Mouse (Mus musculus): ENCODE data around the gene Rtp2. TPM values are rescaled to one million over a fixed set of nuclear protein-coding genes. Genes with fewer than 3 reads are reported as not detected.

Gene Rtp2
- polyA plus RNA-seq, 1 experiment from 2014 or later = not detected

DNA sequence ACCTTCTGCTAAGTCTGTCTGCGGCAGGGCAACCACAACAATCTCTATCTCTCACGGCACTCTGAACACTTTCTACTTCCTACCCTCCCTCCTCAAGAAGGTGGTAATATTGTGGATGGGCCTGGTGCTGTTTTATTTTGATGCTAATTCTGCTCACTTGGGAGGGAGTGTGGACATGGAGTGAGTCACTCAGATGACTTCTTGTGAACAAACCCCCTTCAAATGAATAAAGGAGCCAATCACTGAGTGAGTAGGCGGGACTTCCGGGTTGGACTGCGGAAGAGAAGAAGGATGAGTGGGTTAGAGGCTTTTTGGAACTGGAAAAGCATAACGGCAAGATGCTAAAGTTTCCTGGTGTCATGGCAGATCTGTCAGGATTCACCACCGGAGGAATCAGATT is 30.8 kb downstream of the Rtp2 start:
- H3K36me3 ChIP-seq (ENCODE audit: control insufficient read depth, insufficient read depth, low read length) = no peaks in the 10 kb centered on the region
- no peaks in the 10 kb centered on the region; the same call in 1 of the 2 replicates for H3K4me1 ChIP-seq (replicated peaks; ENCODE audit: control insufficient read depth, insufficient read depth, low read length)
- DNase-seq (ENCODE audit: low spot score) = no peak
- no peak overlapping the region for H3K4me3 ChIP-seq (ENCODE audit: low read depth, low read length)
- no peak overlapping the region for H3K9ac ChIP-seq (ENCODE audit: low read depth, low read length)
- H3K27me3 ChIP-seq (ENCODE audit: control insufficient read depth, insufficient read depth, low read length) = no peaks in the 10 kb centered on the region
- H3K9me3 ChIP-seq (ENCODE audit: control insufficient read depth, low read length) = no peaks in the 10 kb centered on the region
- H3K4me2 ChIP-seq (replicated peaks; ENCODE audit: low read depth, low read length) = no peak overlapping the region
- H3K27ac ChIP-seq (ENCODE audit: low read depth, low read length) = no peak overlapping the region
- 91% methylated on average over 7 of the region's 7 CpGs for WGBS
- ATAC-seq (ENCODE audit: low FRiP score) = no peak

- WGBS = 77% methylated on average over 4 of the region's 4 CpGs
- Histone ChIP-seq H3K27me3 (ENCODE audit: control insufficient read depth, insufficient read depth, low read length) (no peaks in the 10 kb centered on the region), H3K27ac (ENCODE audit: low read depth, low read length) (no peak overlapping the region), H3K9me3 (ENCODE audit: control insufficient read depth, low read length) (no peaks in the 10 kb centered on the region), H3K4me3 (ENCODE audit: low read depth, low read length) (no peak overlapping the region), H3K4me2 (replicated peaks; ENCODE audit: low read depth, low read length) (no peak overlapping the region), H3K36me3 (ENCODE audit: control insufficient read depth, insufficient read depth, low read length) (no peaks in the 10 kb centered on the region), H3K9ac (ENCODE audit: low read depth, low read length) (no peak overlapping the region), H3K4me1 (replicated peaks; ENCODE audit: control insufficient read depth, insufficient read depth, low read length) (no peaks in the 10 kb centered on the region; the same call in 1 of the 2 replicates)
- no peak for DNase-seq (ENCODE audit: low spot score)
- no peak for ATAC-seq (ENCODE audit: low FRiP score)
Measured at GRCm38 (mm10) chr16:23900061-23900460, 32.1 kb downstream of the Rtp2 start.

GRCm38 (mm10) chr16:23898840-23899239 is 33.4 kb downstream of the Rtp2 start:
- H3K4me2 ChIP-seq (replicated peaks; ENCODE audit: low read depth, low read length) = peak overlapping the region; percentile 6; the same call in 1 of the 2 replicates
- 14% methylated on average over 12 of the region's 12 CpGs for WGBS
- peak; percentile 92 for DNase-seq (ENCODE audit: low spot score)
- no peak overlapping the region for H3K9ac ChIP-seq (ENCODE audit: low read depth, low read length)
- H3K4me3 ChIP-seq (ENCODE audit: low read depth, low read length) = no peak overlapping the region
- H3K9me3 ChIP-seq (ENCODE audit: control insufficient read depth, low read length) = no peaks in the 10 kb centered on the region
- no peaks in the 10 kb centered on the region for H3K27me3 ChIP-seq (ENCODE audit: control insufficient read depth, insufficient read depth, low read length)
- H3K27ac ChIP-seq (ENCODE audit: low read depth, low read length) = no peak overlapping the region
- H3K4me1 ChIP-seq (replicated peaks; ENCODE audit: control insufficient read depth, insufficient read depth, low read length) = no peaks in the 10 kb centered on the region; the same call in 1 of the 2 replicates
- peak; percentile 73 for ATAC-seq (ENCODE audit: low FRiP score)
- no peaks in the 10 kb centered on the region for H3K36me3 ChIP-seq (ENCODE audit: control insufficient read depth, insufficient read depth, low read length)

GRCm38 (mm10) chr16:23897984-23898586 is 34.1 kb downstream of the Rtp2 start:
- 18% methylated on average over 15 of the region's 15 CpGs for WGBS
- Histone ChIP-seq H3K4me1 (replicated peaks; ENCODE audit: control insufficient read depth, insufficient read depth, low read length) (no peaks in the 10 kb centered on the region; the same call in 1 of the 2 replicates), H3K9ac (ENCODE audit: low read depth, low read length) (peak overlapping the region; percentile 29), H3K27me3 (ENCODE audit: control insufficient read depth, insufficient read depth, low read length) (no peaks in the 10 kb centered on the region), H3K36me3 (ENCODE audit: control insufficient read depth, insufficient read depth, low read length) (no peaks in the 10 kb centered on the region), H3K4me3 (ENCODE audit: low read depth, low read length) (no peak overlapping the region), H3K9me3 (ENCODE audit: control insufficient read depth, low read length) (no peaks in the 10 kb centered on the region), H3K4me2 (replicated peaks; ENCODE audit: low read depth, low read length) (peak overlapping the region; percentile 25), H3K27ac (ENCODE audit: low read depth, low read length) (no peak overlapping the region)
- peak; percentile 85 for ATAC-seq (ENCODE audit: low FRiP score)
- peak; percentile 79 for DNase-seq (ENCODE audit: low spot score)

DNA sequence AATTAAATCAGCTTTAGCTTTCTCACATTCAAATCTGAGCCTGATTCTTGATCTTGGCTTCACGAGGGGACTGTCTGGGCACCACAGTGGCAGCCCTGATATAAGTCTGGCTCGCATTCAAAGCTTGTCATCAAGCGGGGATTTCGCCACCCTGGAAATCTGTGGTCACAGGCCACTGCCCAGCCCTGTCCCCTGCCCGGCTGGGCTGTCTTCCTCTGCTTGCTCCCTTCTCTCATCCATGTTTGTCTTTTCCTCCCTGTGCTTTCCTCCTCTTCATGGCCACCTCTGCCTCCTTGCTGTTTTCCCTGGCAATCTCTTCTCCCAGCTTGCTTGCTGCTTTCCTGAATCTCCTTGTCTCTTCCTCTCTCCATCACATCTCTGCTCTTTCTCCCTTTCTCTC is 34.7 kb downstream of the Rtp2 start:
- H3K4me3 ChIP-seq (ENCODE audit: low read depth, low read length) = no peak overlapping the region
- H3K9me3 ChIP-seq (ENCODE audit: control insufficient read depth, low read length) = no peaks in the 10 kb centered on the region
- WGBS = 59% methylated on average over 5 of the region's 5 CpGs
- ATAC-seq (ENCODE audit: low FRiP score) (peak; percentile 8; the same call in 1 of the 2 replicates), DNase-seq (ENCODE audit: low spot score) (no peak)
- no peaks in the 10 kb centered on the region for H3K27me3 ChIP-seq (ENCODE audit: control insufficient read depth, insufficient read depth, low read length)
- no peaks in the 10 kb centered on the region; the same call in 1 of the 2 replicates for H3K4me1 ChIP-seq (replicated peaks; ENCODE audit: control insufficient read depth, insufficient read depth, low read length)
- no peaks in the 10 kb centered on the region for H3K36me3 ChIP-seq (ENCODE audit: control insufficient read depth, insufficient read depth, low read length)
- no peak overlapping the region for H3K27ac ChIP-seq (ENCODE audit: low read depth, low read length)
- H3K4me2 ChIP-seq (replicated peaks; ENCODE audit: low read depth, low read length) = no peak overlapping the region
- no peak overlapping the region for H3K9ac ChIP-seq (ENCODE audit: low read depth, low read length)

DNA sequence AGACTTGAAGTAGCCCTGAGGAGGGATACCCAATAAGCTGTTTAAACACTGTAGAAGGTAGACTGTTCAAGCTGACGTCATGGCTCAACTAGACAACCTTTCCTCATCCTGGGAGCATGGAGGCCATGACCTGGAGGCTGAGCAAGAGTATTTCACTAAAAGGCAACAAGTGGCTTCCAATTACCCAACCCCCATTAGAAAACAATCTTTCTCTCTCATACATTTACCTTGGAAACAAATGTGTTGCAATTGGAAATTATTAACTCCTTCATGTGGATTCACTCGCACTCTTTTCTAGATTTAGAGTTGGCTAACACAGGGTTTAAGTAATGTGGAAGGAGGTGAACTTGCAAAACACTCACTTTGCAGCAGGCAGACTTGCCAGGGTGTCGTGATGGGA is 37.1 kb downstream of the Rtp2 start:
- H3K4me1 ChIP-seq (replicated peaks; ENCODE audit: control insufficient read depth, insufficient read depth, low read length) = peaks cover 3% of the 10 kb centered on the region
- DNase-seq (ENCODE audit: low spot score) (no peak), ATAC-seq (ENCODE audit: low FRiP score) (no peak)
- H3K9me3 ChIP-seq (ENCODE audit: control insufficient read depth, low read length) = no peaks in the 10 kb centered on the region
- H3K9ac ChIP-seq (ENCODE audit: low read depth, low read length) = no peak overlapping the region
- no peak overlapping the region for H3K4me2 ChIP-seq (replicated peaks; ENCODE audit: low read depth, low read length)
- no peak overlapping the region for H3K27ac ChIP-seq (ENCODE audit: low read depth, low read length)
- no peak overlapping the region for H3K4me3 ChIP-seq (ENCODE audit: low read depth, low read length)
- H3K36me3 ChIP-seq (ENCODE audit: control insufficient read depth, insufficient read depth, low read length) = no peaks in the 10 kb centered on the region
- H3K27me3 ChIP-seq (ENCODE audit: control insufficient read depth, insufficient read depth, low read length) = peaks cover 7% of the 10 kb centered on the region
- 85% methylated on average over 3 of the region's 3 CpGs for WGBS

- WGBS = 4% methylated on average over 26 of the region's 26 CpGs
- DNase-seq (ENCODE audit: low spot score) = peak; percentile 23
- no peaks in the 10 kb centered on the region for H3K9me3 ChIP-seq (ENCODE audit: control insufficient read depth, low read length)
- no peaks in the 10 kb centered on the region for H3K36me3 ChIP-seq (ENCODE audit: control insufficient read depth, insufficient read depth, low read length)
- peak; percentile 27; the same call in 1 of the 2 replicates for ATAC-seq (ENCODE audit: low FRiP score)
- H3K27me3 ChIP-seq (ENCODE audit: control insufficient read depth, insufficient read depth, low read length) = peaks cover 9% of the 10 kb centered on the region
- H3K4me1 ChIP-seq (replicated peaks; ENCODE audit: control insufficient read depth, insufficient read depth, low read length) = peaks cover 3% of the 10 kb centered on the region; the same call in 1 of the 2 replicates
- H3K4me2 ChIP-seq (replicated peaks; ENCODE audit: low read depth, low read length) = peak within 1 kb of the TSS; percentile 39
- H3K27ac ChIP-seq (ENCODE audit: low read depth, low read length) = no peak within 1 kb of the TSS
- peak within 1 kb of the TSS; percentile 20 for H3K4me3 ChIP-seq (ENCODE audit: low read depth, low read length)
- 0 out of 2 replicates have a peak within 1 kb of the TSS, but pooled peaks have one; percentile 27 for H3K9ac ChIP-seq (ENCODE audit: low read depth, low read length)
Measured at GRCm38 (mm10) chr16:23890636-23891035, 41.6 kb downstream of the Rtp2 start, which contains the start of gene Sst. Gene Sst (minus strand): TSS chr16:23890958.

GRCm38 (mm10) chr16:23890151-23890550 is 42.0 kb downstream of the Rtp2 start:
- DNase-seq (ENCODE audit: low spot score) (peak; percentile 29), ATAC-seq (ENCODE audit: low FRiP score) (no peak)
- Histone ChIP-seq H3K27ac (ENCODE audit: low read depth, low read length) (no peak overlapping the region), H3K9ac (ENCODE audit: low read depth, low read length) (no peak overlapping the region), H3K36me3 (ENCODE audit: control insufficient read depth, insufficient read depth, low read length) (no peaks in the 10 kb centered on the region), H3K4me3 (ENCODE audit: low read depth, low read length) (peak overlapping the region; percentile 20), H3K9me3 (ENCODE audit: control insufficient read depth, low read length) (no peaks in the 10 kb centered on the region), H3K4me1 (replicated peaks; ENCODE audit: control insufficient read depth, insufficient read depth, low read length) (peaks cover 3% of the 10 kb centered on the region; the same call in 1 of the 2 replicates), H3K27me3 (ENCODE audit: control insufficient read depth, insufficient read depth, low read length) (peaks cover 9% of the 10 kb centered on the region), H3K4me2 (replicated peaks; ENCODE audit: low read depth, low read length) (peak overlapping the region; percentile 39)
- WGBS = 9% methylated on average over 9 of the region's 9 CpGs
